Mouse (Mus musculus): Measurements from ENCODE around the gene Pappa2. TPM values are rescaled to one million over a fixed set of nuclear protein-coding genes. Genes with fewer than 3 reads are reported as not detected.
A peak's percentile ranks its signal among the peaks of the same experiment; 100 is the strongest.

Gene Pappa2
- polyA plus RNA-seq, 1 experiment from 2014 or later = 0.77 TPM

DNA sequence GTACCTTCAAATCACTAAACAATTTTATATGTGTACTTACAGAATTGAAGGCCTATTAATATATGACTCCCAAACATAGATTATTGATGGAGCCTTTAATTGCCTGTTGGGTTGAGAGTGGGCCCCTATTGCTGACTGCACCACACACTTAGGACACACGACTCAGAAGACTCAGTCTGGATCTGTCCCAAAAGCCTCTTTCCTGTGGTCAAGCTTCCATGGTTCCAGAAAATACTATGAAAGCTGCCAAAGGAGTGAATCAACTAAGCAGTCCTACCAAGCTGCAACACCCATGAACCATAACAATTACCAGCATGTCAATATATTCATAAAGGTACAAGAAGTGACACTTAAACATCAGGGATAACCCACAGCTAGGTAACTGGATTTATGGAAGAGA, 106.7 kb downstream of the Pappa2 start:
- 78% methylated on average over 1 of the region's 1 CpGs for WGBS
- no peak for ATAC-seq (ENCODE audit: low FRiP score, low TSS enrichment)

DNA sequence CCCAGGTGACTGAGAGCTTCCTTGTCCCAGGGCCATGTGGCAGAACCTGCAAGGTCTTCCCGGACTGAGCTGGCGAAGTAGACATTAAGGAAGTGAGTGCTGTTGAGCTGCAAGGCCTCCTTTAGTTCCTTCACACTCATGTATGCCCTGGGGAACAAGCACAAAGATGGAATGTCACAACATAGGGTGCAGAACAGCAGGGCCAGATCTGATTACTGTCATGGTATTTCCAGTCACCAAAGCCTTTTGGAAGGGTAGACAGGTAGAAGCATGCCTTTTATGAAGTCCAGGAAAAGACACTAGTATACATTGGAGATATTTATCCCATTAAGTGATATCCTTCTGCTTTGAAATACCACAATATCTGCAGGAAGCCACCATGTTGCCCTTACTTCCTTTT, 108.9 kb downstream of the Pappa2 start:
- Histone ChIP-seq H3K4me2 (replicated peaks; ENCODE audit: low read depth, low read length) (no peak overlapping the region), H3K27ac (ENCODE audit: low read depth, low read length) (no peak overlapping the region), H3K9ac (ENCODE audit: low read depth, low read length) (no peak overlapping the region), H3K9me3 (ENCODE audit: control insufficient read depth, low read length) (no peaks in the 10 kb centered on the region), H3K4me1 (ENCODE audit: control insufficient read depth, insufficient read depth, low read length) (no peaks in the 10 kb centered on the region), H3K27me3 (ENCODE audit: control insufficient read depth, insufficient read depth, low read length) (no peaks in the 10 kb centered on the region), H3K4me3 (ENCODE audit: low read length) (no peak overlapping the region), H3K36me3 (ENCODE audit: control insufficient read depth, insufficient read depth, low read length) (no peaks in the 10 kb centered on the region)
- 86% methylated on average over 2 of the region's 2 CpGs for WGBS
- ATAC-seq (ENCODE audit: low FRiP score, low TSS enrichment) = no peak

More for the DNA sequence above, 106.7 kb downstream of the Pappa2 start:
- no peak overlapping the region for H3K4me2 ChIP-seq (replicated peaks; ENCODE audit: low read depth, low read length)
- H3K36me3 ChIP-seq (ENCODE audit: control insufficient read depth, insufficient read depth, low read length) = no peaks in the 10 kb centered on the region
- H3K27ac ChIP-seq (ENCODE audit: low read depth, low read length) = no peak overlapping the region
- no peak overlapping the region for H3K4me3 ChIP-seq (ENCODE audit: low read length)
- H3K9me3 ChIP-seq (ENCODE audit: control insufficient read depth, low read length) = no peaks in the 10 kb centered on the region
- H3K4me1 ChIP-seq (ENCODE audit: control insufficient read depth, insufficient read depth, low read length) = no peaks in the 10 kb centered on the region
- no peak overlapping the region for H3K9ac ChIP-seq (ENCODE audit: low read depth, low read length)
- no peaks in the 10 kb centered on the region for H3K27me3 ChIP-seq (ENCODE audit: control insufficient read depth, insufficient read depth, low read length)

DNA sequence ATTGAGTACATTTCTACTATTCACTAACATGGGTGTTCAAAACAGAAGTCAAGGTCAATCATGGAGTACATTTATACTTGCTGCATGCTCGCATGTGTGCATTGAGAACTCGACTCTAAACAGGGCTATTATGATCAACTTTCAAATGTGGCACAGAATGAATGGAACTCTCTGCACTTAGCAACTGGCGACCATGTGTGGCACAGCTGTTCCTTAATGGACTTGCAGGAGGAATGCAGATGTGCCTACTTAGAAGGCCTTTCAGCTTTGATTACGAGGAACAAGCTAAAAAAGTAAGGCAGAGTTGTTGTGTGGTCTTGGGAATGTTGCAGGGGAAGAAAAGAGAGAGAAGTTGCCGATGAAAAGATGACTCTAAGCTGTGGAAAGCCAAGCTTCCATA, 120.1 kb downstream of the Pappa2 start:
- Histone ChIP-seq H3K4me2 (replicated peaks; ENCODE audit: low read depth, low read length) (no peak overlapping the region), H3K4me3 (ENCODE audit: low read length) (no peak overlapping the region), H3K9ac (ENCODE audit: low read depth, low read length) (no peak overlapping the region), H3K36me3 (ENCODE audit: control insufficient read depth, insufficient read depth, low read length) (no peaks in the 10 kb centered on the region), H3K4me1 (ENCODE audit: control insufficient read depth, insufficient read depth, low read length) (no peaks in the 10 kb centered on the region), H3K9me3 (ENCODE audit: control insufficient read depth, low read length) (no peaks in the 10 kb centered on the region), H3K27me3 (ENCODE audit: control insufficient read depth, insufficient read depth, low read length) (no peaks in the 10 kb centered on the region), H3K27ac (ENCODE audit: low read depth, low read length) (no peak overlapping the region)
- 86% methylated on average over 5 of the region's 5 CpGs for WGBS
- no peak for ATAC-seq (ENCODE audit: low FRiP score, low TSS enrichment)

DNA sequence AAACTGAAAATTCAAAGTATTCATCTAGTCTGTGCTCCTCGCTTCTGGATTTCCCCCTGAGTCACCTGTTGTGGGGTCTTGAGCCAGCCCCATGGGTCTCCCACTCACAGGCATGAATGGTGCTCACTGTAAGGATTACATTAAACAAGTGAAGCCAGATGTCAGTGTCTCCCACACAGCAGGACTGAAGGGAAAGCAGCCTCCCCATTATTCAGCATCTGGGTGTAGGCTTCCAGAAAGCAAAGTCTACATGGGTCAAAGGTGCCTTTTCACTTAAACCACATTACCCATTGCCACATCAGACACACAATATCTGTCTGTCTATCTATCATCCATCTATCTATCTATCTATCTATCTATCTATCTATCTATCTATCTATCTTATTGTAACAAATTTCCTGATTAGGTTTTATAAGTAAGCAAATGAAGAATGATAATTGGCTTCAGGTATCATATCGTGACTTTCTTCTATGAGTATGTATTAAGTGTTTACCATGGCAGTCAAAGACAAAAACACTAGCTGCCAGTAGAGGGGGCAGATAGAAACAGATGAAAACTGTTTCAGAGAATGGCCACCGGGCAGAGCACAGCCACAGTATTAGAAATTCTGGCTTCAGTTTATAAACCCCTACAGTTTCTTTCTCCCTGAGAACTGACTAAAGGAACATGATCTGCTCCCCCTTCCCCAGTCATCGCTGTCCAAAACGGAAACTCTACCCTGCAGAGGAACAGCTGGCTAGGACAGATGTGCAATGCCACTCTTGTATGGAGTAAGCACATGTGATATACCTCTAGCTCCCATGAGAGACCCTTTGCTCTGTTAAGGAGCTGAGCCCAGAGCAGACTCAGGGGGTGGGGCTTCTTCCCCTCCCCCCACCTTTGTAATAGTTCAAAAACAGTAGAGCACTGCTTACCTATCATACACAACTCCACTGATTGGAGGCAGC, 126.1 kb downstream of the Pappa2 start:
- Histone ChIP-seq H3K9me3 (ENCODE audit: control insufficient read depth, low read length) (no peaks in the 10 kb centered on the region), H3K9ac (ENCODE audit: low read depth, low read length) (no peak overlapping the region), H3K27ac (ENCODE audit: low read depth, low read length) (no peak overlapping the region), H3K27me3 (ENCODE audit: control insufficient read depth, insufficient read depth, low read length) (no peaks in the 10 kb centered on the region), H3K4me2 (replicated peaks; ENCODE audit: low read depth, low read length) (no peak overlapping the region), H3K4me3 (ENCODE audit: low read length) (no peak overlapping the region), H3K4me1 (ENCODE audit: control insufficient read depth, insufficient read depth, low read length) (no peaks in the 10 kb centered on the region), H3K36me3 (ENCODE audit: control insufficient read depth, insufficient read depth, low read length) (no peaks in the 10 kb centered on the region)
- ATAC-seq (ENCODE audit: low FRiP score, low TSS enrichment) = peak; percentile 46; the same call in 1 of the 2 replicates
- 57% methylated on average over 5 of the region's 5 CpGs for WGBS

- Histone ChIP-seq H3K4me1 (ENCODE audit: control insufficient read depth, insufficient read depth, low read length) (no peaks in the 10 kb centered on the region), H3K27me3 (ENCODE audit: control insufficient read depth, insufficient read depth, low read length) (no peaks in the 10 kb centered on the region), H3K9me3 (ENCODE audit: control insufficient read depth, low read length) (no peaks in the 10 kb centered on the region), H3K4me2 (replicated peaks; ENCODE audit: low read depth, low read length) (no peak overlapping the region), H3K4me3 (ENCODE audit: low read length) (no peak overlapping the region), H3K36me3 (ENCODE audit: control insufficient read depth, insufficient read depth, low read length) (no peaks in the 10 kb centered on the region), H3K9ac (ENCODE audit: low read depth, low read length) (no peak overlapping the region), H3K27ac (ENCODE audit: low read depth, low read length) (no peak overlapping the region)
- no peak for ATAC-seq (ENCODE audit: low FRiP score, low TSS enrichment)
- 84% methylated on average over 14 of the region's 14 CpGs for WGBS
Measured at GRCm38 (mm10) chr1:158852836-158853567, 127.3 kb downstream of the Pappa2 start.

DNA sequence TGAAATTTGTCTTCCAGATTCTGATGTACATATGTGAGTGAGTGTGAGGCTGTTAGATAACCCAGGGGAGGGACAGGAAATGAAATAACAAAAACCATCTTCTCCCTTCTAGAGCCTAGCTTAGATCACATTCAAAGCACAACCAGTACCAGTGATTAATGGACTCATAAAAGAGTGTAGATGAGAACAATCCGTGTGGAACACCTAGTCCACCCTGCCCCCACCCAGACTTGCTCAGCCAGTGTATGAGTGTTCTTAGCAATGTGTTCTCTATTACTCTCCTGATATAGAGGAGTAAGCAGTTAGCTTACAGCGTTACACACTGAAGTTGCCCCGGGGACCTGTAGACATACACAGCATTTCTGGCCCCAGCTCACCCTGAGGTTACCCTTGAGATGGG, 129.8 kb downstream of the Pappa2 start:
- no peaks in the 10 kb centered on the region for H3K27me3 ChIP-seq (ENCODE audit: control insufficient read depth, insufficient read depth, low read length)
- H3K4me2 ChIP-seq (replicated peaks; ENCODE audit: low read depth, low read length) = no peak overlapping the region
- no peaks in the 10 kb centered on the region for H3K9me3 ChIP-seq (ENCODE audit: control insufficient read depth, low read length)
- H3K27ac ChIP-seq (ENCODE audit: low read depth, low read length) = no peak overlapping the region
- ATAC-seq (ENCODE audit: low FRiP score, low TSS enrichment) = no peak
- H3K36me3 ChIP-seq (ENCODE audit: control insufficient read depth, insufficient read depth, low read length) = no peaks in the 10 kb centered on the region
- 50% methylated on average over 3 of the region's 3 CpGs for WGBS
- H3K9ac ChIP-seq (ENCODE audit: low read depth, low read length) = no peak overlapping the region
- H3K4me1 ChIP-seq (ENCODE audit: control insufficient read depth, insufficient read depth, low read length) = no peaks in the 10 kb centered on the region
- H3K4me3 ChIP-seq (ENCODE audit: low read length) = no peak overlapping the region

DNA sequence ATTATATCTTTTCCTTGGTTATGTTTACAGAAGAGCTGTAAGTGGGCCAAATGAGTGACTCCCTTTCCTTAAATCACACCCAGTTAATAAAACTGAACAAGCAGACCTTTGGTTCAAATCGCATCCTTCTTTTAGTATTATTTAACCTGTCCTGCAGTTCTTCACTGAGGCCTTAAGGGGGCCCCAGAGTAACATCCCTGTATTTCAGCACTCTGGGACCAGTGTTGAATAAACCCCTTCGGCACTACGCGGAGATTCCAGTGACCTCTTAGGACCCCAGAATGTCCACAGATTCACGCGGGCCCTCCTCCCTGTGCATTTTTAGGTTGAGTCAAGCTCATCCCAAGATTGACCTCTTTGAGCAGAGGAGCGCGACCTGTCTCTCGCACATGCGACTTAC, 135.7 kb downstream of the Pappa2 start:
- 51% methylated on average over 10 of the region's 10 CpGs for WGBS
- ATAC-seq (ENCODE audit: low FRiP score, low TSS enrichment) = 0 out of 2 replicates have a peak, but pooled peaks have one; percentile 32
- no peaks in the 10 kb centered on the region for H3K36me3 ChIP-seq (ENCODE audit: control insufficient read depth, insufficient read depth, low read length)

DNA sequence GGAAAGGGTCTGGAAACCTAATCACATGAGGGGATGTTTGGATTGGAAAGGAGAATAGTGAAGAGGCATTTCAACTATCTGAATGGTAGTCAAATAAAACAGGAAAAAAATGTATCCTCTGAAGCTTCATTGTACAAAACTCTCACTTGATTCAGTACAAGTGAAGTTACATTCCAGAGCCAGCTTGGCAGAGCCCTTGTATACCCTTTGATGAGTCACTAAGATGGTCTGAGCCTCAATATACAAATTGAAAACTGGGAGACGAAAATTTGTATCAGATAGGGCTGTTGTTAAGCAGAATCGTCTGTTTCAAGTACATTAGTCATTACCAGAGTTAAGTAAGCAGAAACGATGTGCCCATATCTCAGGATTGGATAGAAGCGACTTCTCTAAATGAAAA, 143.1 kb downstream of the Pappa2 start:
- Histone ChIP-seq H3K9ac (ENCODE audit: low read depth, low read length) (no peak overlapping the region), H3K27ac (ENCODE audit: low read depth, low read length) (no peak overlapping the region), H3K4me1 (ENCODE audit: control insufficient read depth, insufficient read depth, low read length) (no peaks in the 10 kb centered on the region), H3K9me3 (ENCODE audit: control insufficient read depth, low read length) (no peaks in the 10 kb centered on the region), H3K4me3 (ENCODE audit: low read length) (no peak overlapping the region), H3K27me3 (ENCODE audit: control insufficient read depth, insufficient read depth, low read length) (no peaks in the 10 kb centered on the region), H3K4me2 (replicated peaks; ENCODE audit: low read depth, low read length) (no peak overlapping the region), H3K36me3 (ENCODE audit: control insufficient read depth, insufficient read depth, low read length) (no peaks in the 10 kb centered on the region)
- WGBS = 82% methylated on average over 4 of the region's 4 CpGs
- no peak for ATAC-seq (ENCODE audit: low FRiP score, low TSS enrichment)

More for the DNA sequence above, 135.7 kb downstream of the Pappa2 start:
- Histone ChIP-seq H3K27me3 (ENCODE audit: control insufficient read depth, insufficient read depth, low read length) (no peaks in the 10 kb centered on the region), H3K4me1 (ENCODE audit: control insufficient read depth, insufficient read depth, low read length) (no peaks in the 10 kb centered on the region), H3K27ac (ENCODE audit: low read depth, low read length) (no peak overlapping the region), H3K4me3 (ENCODE audit: low read length) (no peak overlapping the region), H3K4me2 (replicated peaks; ENCODE audit: low read depth, low read length) (no peak overlapping the region), H3K9ac (ENCODE audit: low read depth, low read length) (no peak overlapping the region), H3K9me3 (ENCODE audit: control insufficient read depth, low read length) (no peaks in the 10 kb centered on the region)

GRCm38 (mm10) chr1:158830152-158830551, 150.1 kb downstream of the Pappa2 start:
- Histone ChIP-seq H3K4me3 (ENCODE audit: low read length) (no peak overlapping the region), H3K27me3 (ENCODE audit: control insufficient read depth, insufficient read depth, low read length) (no peaks in the 10 kb centered on the region), H3K4me2 (replicated peaks; ENCODE audit: low read depth, low read length) (no peak overlapping the region), H3K9me3 (ENCODE audit: control insufficient read depth, low read length) (no peaks in the 10 kb centered on the region), H3K4me1 (ENCODE audit: control insufficient read depth, insufficient read depth, low read length) (no peaks in the 10 kb centered on the region), H3K36me3 (ENCODE audit: control insufficient read depth, insufficient read depth, low read length) (no peaks in the 10 kb centered on the region), H3K27ac (ENCODE audit: low read depth, low read length) (no peak overlapping the region), H3K9ac (ENCODE audit: low read depth, low read length) (no peak overlapping the region)
- 81% methylated on average over 3 of the region's 3 CpGs for WGBS
- no peak for ATAC-seq (ENCODE audit: low FRiP score, low TSS enrichment)
